Mouse (Mus musculus): ENCODE data around the gene Serhl.
A peak's percentile ranks its signal among the peaks of the same experiment; 100 is the strongest.
"Not testable (repeated sequence)": the region's sequence is repeated elsewhere in the genome, so short reads cannot be mapped to it uniquely, and the experiment has no call there.

The Serhl gene

DNA sequence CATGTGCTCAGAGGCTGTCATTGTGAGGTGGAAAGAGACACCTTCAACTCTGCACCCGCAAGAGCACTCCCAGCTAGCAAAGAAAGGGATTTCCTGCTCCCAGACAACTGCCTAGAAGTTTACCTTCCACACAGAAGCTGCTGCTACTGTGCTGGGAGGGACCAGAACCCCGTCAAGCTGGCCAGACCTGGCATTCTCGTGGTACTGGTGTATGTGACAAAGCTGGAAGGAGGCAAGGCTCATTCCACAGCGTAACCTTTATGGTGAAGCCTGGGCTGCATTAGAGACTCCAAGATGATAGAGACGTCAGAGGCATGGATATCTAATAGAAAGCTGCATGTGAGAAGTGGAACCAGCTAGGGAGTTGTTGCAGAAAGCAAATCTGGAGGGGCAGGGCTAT lies 35.3 kb downstream of the Serhl start:
- DNase-seq (ENCODE audit: low read depth, low spot score) = no peak

DNA sequence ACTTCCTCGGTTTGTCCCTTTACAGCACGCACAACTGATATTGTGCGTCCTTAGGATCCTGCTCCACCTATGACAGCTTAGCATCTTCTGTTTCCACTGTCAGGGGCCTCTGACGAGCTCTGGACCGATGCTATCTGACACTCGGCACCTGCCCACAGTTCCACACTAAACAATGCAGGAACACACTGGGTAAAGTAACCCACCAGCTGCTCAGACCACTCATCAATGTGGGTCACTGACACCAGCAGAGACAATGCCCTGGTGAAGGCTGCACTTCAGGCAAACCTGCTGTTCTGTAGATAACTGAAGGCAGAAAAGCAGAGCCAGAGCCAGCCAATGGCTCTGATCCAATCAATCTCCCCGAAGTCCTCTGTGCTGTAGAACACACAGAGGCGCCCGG lies 37.3 kb downstream of the Serhl start:
- DNase-seq (ENCODE audit: low read depth, low spot score) = no peak

DNA sequence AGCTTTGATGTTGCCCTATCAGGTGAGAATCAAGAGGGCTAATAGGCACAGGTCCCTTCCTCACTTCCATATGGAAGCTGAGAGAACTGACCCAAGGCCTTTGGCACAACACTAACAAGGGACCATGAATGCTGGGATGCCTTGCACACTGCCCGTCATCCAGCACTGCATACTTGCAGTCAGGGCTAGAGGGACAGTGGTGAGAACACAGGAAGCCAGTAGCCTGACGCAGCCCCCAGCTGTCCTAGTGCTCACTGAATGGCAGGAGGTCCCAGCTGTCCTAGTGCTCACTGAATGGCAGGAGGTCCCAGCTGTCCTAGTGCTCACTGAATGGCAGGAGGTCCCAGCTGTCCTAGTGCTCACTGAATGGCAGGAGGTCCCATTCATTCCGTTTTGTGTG lies 37.7 kb downstream of the Serhl start:
- not testable (repeated sequence) for DNase-seq (ENCODE audit: low read depth, low spot score)

DNA sequence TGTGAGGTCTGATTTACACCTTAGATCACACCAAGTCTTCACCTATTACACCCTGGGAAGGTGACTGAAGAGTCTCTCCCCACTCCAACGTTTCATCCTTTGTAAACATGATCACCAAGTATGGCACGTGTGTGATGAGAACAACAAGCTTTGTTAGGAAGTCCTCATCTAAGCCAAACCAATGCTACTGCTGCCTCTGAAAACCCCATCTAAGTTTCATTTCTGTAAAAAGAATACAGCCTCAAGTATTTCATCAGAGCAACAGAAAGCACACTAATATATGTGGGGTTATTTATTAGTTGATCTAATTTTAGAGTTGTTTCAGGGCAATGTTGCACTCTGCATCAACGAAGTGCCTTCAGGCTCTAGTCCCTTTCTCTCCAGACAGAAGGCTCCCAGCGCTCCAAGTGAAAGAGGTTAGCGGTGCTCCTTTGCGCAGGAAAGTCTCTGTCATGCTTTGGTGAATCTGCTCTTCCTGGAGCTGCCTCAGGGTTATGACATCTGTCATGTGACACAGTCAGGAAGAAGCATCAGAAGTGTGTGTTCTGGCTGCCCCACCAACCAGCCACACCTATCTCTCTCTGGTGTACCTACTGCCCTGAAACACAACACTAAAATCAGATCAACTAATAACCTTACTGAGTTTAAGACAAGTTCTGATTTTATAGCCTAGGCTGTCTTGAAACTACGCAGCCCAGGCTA lies 40.4 kb downstream of the Serhl start:
- DNase-seq (ENCODE audit: low read depth, low spot score) = peak; percentile 46

DNA sequence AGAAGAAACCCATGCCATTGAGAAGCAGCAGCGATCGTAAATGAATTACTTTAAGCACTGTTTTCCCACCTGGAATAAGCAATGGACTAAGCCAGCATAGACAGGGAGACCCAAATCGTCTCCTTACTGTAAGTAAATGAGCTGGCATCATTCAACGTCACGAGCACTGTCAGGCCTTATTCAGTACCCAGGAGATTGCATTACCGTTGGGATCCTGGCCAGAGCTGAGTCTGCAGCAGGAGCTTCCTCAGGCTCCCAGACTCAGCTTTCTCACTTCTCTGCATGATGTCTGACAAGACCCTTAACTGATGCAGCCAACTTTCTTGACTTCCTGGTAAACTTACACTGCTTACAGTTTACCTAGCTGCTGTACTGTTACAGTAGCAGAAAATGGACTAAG lies 45.4 kb downstream of the Serhl start:
- no peak for DNase-seq (ENCODE audit: low read depth, low spot score)

DNA sequence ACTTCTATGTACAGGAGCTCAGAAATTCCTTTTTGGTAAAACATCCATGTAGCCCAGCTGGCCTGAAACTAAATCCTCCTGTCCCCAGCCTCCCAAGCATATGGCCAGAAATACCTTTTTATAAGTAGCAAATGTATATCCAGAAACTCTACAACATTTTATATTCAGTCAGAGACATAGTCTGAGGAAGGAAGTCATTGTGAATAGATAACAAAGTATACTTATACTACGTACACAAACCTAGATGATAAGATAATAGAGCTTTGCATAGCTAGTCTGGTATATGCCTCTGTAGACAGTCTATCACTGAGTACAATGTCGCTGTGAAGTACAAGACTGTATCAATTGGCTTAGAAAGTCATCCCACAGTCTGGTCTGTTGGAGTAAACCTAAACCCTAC lies 46.3 kb downstream of the Serhl start:
- no peak for DNase-seq (ENCODE audit: low read depth, low spot score)

DNA sequence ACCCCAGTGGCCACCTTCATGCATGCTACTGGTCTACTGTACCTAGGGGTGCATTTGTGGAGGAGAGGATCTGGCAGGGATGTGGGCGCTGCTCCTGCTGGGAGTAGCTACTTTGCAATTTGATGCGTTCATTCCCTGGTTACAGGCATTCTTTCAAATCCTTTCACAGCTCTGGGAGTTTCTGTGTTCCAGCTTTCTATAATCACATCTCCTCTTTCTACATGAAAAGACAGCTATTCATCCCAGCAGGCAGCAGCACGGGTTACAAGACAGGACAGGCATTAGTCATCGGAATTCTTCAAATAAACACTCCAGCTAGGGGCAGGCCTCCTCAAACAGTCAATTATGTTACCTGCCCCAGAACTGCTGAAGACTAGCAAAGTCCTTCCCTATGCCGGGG lies 53.6 kb downstream of the Serhl start:
- DNase-seq (ENCODE audit: low read depth, low spot score) = no peak

DNA sequence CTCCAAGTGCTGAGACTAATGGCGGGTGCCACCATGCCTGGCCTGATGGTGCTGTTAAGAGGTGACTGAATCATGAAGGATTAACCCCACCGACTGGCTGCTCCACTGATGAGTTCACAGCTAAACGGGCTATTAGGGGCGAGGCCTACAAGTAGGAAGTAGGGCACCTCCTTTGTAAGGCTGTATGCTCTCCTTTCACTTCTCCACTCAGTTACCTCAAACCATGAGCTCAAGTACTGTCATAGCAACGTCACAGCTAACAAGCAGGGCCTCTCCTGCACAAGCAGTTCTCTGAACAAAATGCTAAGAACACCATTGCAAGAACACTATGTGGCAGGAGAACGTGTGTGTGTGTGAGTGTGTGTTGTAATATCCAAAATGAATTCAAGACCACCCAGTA lies 56.2 kb downstream of the Serhl start:
- peak; percentile 50 for DNase-seq (ENCODE audit: low read depth, low spot score)

DNA sequence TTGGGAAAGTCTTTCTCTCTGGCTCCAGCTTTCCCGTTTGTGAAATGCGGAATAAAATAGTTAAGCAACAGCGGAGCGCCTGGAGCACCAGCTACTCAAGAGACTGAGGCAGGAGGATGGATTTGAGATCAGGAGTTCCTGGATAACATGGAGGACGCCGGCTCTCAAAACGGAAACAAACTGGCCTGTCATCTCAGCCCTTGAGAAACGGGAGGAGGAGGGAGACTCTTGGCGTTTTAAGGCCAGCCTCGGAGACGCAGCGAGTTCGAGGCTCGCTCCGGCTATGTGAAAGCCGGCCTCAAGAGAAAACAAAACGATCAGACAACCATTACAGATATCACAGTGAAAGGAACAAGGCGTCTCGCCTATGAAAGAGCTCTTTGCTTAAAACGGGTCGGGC lies 59.1 kb downstream of the Serhl start:
- DNase-seq (ENCODE audit: low read depth, low spot score) = no peak

DNA sequence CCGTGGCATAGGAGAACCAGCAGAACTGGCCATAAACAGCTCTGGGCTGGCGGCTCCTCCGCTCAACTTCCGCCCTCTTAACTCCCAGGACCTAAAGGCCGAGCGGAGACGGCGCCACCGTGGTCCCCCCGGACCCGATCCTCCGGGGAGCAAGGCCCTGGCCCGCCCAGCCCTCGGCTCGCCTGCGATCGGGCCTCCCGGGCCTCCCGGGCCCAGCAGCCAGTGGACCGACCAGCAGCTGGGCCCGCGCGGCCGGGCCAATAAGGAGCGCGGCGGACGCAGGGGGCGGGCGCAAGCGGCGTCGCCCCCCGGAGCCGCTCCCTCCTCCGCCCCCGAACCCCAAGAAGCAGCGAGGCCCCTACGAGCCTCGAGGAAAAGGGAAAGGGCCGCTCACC lies 59.5 kb downstream of the Serhl start:
- no peak for DNase-seq (ENCODE audit: low read depth, low spot score)

DNA sequence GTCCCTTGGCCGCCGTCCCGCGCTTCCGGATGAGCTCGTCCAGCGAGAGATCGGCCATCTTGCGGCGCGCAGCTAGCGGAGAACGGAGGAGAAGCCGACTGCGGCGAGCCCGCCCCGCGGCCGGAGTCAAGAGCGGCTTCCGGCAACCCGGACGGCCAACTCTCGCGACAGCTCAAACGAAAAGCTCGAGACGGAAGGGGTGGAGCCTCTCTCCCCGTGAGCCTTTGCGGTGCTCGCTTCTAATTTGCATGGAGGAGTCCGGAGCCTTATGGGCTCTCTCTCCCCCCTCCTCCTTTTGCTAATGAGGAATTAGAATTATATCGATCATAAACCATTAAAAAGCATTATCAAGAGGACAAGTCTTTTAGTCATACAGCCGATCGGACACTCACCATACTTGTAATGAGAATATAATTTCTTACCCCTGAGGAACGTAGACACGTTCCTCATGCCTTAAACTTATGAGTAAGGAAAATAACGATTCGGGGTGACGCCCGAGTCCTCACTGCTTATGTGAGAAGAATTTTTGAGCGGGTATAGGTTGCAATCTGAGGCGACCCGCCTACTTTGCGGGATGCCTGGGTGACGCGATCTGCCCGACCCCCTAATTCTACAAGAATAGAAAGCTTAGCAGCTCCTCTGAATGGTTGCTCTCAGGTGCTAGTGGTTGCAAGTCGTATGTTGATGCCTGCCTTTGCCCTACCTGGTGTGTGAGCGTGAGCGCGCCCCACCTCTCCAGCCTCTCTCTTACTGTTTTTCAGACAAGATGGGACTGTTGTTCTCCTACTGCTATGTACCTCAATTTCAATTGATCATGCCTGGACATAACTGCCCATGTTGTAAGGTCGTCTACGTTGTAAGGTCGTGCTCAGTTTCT lies 60.1 kb downstream of the Serhl start, which contains the start of gene Poldip3:
Gene Poldip3 (minus strand): TSS at position 189 of the 877 bp plus-strand sequence.
- DNase-seq (ENCODE audit: low read depth, low spot score) = peak; percentile 99

DNA sequence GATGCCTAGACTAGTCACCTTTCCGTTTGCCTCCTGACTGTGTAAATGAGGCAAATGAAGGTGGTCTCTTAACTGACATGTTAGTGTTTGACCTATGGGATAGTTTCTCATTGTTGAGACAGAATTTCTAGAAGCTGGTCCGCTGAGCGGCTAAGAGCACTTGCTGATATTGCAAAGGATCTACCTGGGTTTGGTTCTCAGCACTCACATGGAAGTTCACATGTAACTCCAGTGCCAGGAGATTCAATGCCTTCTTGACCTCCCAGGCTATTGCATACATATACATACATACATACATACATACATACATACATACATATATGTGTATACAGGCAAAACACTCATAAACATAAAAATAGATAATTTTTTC lies 60.8 kb downstream of the Serhl start:
- DNase-seq (ENCODE audit: low read depth, low spot score) = no peak

DNA sequence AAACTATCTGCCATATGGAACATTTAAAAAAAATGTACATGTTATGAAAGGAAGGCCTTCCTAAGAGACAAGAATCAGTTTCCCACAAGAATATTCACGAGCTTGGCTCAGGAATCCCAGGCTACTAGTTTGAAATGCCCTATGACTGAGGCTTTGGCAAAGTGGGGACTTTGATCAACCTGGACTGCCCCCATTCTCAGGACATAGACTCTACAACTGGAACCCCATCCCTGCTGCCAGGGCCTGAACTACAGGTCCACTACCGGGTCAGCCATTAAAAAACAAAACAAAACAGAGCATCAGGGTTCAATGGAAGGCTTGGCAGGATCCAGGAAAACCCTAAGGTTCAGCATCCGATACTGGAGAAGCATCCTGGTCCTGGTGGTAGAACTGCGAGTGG lies 61.4 kb downstream of the Serhl start:
- DNase-seq (ENCODE audit: low read depth, low spot score) = no peak

DNA sequence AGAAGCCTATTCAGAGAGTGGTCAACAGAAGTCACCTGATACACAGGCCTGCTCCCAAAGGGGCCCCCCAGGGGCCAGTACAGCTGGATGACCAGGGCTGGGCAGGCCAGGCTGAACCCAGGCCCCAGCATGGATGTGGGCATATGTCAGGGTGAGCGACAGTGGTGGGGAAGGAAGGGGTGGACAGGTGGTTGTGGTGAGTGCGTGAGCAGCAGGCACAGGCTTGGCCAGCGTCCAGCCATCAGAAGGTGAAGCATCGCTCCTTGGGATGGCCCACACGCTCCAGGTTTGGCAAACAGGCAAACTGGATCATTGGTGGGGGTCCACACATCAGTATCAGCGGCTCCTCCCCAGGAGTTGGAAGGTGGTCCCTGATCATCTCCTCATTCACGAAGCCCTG lies 65.0 kb downstream of the Serhl start:
- DNase-seq (ENCODE audit: low read depth, low spot score) = no peak

DNA sequence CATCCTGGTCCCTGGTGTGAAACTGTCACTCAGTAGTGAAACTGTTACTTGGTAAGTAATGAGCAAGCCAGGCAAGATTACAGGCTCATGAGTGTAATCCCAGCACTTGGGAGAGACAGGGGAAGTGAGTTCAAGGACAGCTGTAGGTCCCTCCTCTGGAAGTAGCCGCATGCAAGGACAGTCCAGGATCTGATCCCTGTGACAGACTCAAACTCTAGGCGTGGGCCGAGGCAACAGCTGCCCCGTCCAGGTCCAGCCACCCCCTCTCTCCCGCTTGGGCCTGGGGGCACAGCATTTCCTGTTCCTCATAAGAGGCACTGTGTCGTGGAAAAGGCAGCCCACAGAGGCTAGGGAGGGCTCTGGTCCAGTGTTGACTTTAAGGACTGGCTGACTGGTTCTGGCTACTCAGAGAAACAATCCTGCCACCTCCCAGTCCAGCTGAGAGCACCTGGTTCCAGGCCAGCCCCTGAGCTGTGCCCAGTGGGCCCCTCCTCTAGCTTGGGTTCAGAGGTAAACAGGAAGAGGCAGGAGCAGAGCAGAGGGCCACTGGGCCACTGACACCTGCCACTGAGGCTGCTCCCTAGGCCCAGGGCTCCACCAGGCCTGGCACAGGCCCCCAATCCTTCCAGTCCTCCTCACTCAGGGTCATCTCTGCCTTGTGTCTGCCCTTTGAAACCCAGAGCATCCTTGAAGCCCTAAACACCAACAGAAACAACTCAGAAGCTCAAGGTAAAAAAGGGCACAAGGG lies 66.5 kb downstream of the Serhl start:
- DNase-seq (ENCODE audit: low read depth, low spot score) = no peak

DNA sequence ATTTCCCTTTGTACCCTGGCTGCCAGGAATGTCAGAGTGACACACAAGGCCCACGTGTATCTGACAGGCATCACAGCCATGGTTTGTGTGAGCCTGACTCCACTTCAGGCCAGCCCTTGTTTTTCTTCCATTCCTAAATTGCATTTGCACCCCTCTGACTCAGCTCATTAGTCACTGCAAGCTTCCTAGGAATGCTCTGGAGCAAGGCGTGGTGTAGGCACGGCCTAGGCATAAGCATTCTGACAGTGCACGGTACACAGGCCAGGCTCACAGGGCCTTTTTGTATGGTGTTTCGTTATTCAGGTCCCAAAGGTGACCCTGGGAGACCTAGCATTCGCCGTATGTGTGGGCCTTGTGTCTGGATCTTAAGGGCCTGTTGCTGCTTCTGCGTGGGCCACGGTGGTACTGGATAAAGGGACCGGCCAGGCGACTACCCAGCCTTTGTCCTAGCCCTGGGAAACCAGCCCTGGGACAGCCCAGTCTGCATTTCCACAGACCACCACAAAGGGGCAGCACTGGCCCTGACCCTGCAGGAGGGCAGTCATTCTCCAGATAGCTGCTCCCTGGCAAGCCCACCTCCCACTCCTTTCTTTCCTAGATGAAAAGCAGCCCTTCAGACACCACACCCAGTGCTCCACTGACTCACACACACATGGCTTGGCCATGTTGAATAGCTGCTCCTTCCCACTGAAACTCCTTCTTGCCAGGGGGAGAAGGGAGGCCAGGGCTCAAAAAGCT lies 67.8 kb downstream of the Serhl start:
- peak; percentile 51 for DNase-seq (ENCODE audit: low read depth, low spot score)

DNA sequence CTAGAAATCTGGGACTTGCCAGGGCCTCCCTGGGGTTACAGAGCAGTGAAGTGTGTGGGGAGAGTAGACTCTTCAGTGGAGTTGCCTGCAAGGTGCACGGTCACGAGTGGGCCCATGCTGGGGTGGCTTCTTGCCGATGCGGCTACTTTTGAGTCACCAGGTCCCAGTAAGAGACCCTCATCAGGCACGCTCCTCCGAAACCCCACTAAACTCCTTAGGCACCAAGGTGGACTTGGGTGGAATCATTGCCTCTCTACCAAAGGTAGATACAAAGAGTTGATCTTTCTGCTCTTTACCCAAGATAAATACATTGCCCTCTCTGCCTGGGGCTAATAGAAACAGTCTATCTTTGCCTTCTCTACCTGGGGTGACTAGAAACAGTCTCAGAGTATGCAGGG lies 68.4 kb downstream of the Serhl start:
- DNase-seq (ENCODE audit: low read depth, low spot score) = no peak

DNA sequence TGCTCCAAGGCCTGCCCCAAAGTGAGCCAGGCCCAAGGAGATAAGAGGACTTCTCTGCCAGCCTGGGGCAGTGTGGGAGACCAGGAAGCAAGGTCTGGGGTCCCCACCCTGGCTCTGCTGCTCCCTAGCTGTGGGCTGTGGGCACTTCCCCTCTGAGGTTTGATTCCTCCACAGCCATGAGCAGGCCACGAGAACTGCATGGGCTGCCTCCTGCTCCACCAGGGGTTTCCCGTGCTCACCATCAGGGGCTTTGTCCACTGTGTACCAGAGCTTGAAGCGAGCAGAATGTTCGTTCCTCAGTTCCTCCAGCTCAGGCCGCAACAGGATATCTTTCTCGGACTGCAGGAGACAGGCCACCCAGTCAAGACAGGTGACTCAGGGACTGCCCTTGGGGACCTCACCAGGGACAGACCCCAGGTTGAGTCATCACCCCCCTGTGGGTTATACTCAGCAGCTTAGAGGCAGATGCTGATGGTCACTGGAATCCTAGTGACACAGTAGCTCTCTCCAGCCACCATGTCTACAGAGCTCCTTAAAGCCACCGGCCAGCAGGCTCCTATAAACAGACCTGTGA lies 69.4 kb downstream of the Serhl start:
- no peak for DNase-seq (ENCODE audit: low read depth, low spot score)

DNA sequence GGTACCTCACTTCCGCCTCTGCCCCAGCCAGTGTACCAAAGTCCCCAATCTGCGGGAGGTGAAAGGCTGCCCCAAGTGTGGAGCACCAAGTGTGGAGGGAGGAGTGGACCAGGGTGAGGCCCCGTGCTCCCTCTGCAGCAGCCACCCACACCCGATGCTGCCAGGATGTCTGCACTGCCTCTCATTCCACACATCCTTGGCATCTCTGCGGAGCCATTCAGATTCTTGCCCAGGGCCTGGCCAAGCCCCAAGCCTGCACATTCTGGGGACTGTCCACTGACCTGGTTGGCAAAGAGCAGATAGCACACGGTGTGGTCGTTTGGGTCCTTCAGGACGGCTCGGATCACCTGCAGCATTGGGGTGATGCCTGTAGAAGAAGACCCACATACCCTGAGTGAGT lies 70.5 kb downstream of the Serhl start:
- DNase-seq (ENCODE audit: low read depth, low spot score) = no peak

DNA sequence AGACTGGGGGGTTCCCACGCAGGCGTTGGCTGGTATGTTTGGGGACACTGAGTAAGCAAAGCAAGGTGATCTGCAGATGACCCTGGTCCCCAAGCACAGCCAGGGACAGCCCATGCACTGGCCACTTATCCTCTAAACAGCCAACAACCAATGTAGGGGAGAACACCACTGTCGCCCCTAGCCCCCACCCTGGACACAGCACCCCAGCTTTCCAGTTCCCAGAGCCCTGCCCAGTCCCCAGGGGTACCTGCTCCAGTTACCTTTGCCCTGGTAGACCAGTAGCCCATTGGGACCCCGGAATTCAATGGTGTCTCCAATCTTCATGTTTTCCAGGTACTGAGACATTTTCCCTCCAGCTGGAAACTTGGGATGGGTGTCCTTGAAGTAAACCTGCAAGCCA lies 71.3 kb downstream of the Serhl start:
- no peak for DNase-seq (ENCODE audit: low read depth, low spot score)

DNA sequence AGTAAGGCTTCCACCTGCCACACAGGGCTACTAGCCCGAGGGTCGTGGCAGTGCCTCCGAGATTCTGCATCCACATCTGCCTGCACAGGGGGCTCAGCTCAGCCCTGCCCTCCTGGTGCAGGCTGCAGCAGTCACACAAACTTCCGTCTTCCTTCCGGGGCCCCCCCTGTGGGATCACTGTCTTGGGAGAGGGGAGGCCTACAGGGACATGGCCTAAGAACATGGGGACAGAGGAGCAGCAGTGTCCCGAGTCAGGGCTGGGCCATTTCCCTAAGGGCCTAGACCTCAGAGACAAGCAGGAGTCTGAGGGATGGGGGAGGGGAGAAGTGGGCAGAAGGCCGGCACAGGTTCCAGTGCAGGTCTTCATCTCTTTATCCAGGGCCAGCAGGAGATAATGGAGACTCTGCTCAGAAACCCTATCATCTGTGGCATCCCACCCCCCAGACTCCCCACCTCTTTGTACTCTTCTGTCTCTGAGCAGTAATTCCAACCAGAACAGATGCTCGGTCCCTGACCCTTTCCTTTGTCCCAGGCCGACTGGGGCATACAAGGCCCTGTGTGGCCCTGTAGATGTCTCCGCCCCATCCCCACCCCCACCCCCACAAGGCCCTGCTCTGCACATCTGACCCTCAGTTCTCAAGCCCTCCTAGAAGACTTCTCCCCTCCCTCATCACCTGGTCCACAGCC lies 71.9 kb downstream of the Serhl start:
- DNase-seq (ENCODE audit: low read depth, low spot score) = no peak
